Comparison of ENCODE assay signal across 9 mouse cellular contexts in genomic region chr9:50800985-50801384, GRCm38 (mm10). TPM values are rescaled to one million over a fixed set of nuclear protein-coding genes. Genes with fewer than 3 reads are reported as not detected.
DNase-seq lines count a peak whose midpoint lies in the region; ATAC-seq and TF ChIP-seq lines count a peak whose summit lies in the region.
"Had no signal": no experiment of that assay in that cellular context is flagged by ENCODE, and none has a peak within 500 bp of the region (broad histone marks: within the 10 kb centered on the region; RNA-seq: fewer than 3 reads in every experiment).

No protein-coding gene starts in this region.

- WGBS in heart, embryonic 10.5 days, result 64% methylated on average over 2 of the region's 2 CpGs
- WGBS in liver, embryonic 11.5 days, result 60% methylated on average over 2 of the region's 2 CpGs
- WGBS in forebrain, embryonic 10.5 days, result 62% methylated on average over 2 of the region's 2 CpGs

- TF ChIP-seq CTCF in E14TG2a.4 (conservative IDR thresholded peaks at IDR 0.05; ENCODE audit: low read length), result peak; percentile 34
- TF ChIP-seq CTCF in brain, embryonic 14.5 days (IDR thresholded peaks at IDR 0.05; ENCODE audit: borderline replicate concordance, extremely low read depth, insufficient read depth, insufficient read length), result peak; percentile 55; the same call in 1 of the 2 replicates

- no peak overlapping the region for H3K9ac ChIP-seq in liver, embryonic 11.5 days (ENCODE audit: low read depth, low read length)

- ATAC-seq in liver, embryonic 11.5 days (replicated peaks; ENCODE audit: low FRiP score), result peak; percentile 56; the same call in 1 of the 2 replicates

- H3K27ac ChIP-seq in heart, embryonic 10.5 days, result no peak overlapping the region
- H3K27ac ChIP-seq in liver, embryonic 11.5 days (ENCODE audit: low read depth, low read length), result no peak overlapping the region
- no peak overlapping the region for H3K27ac ChIP-seq in forebrain, embryonic 10.5 days

- no peak overlapping the region for H3K4me2 ChIP-seq in liver, embryonic 11.5 days

- no peak for TF ChIP-seq POLR2A in brain, embryonic 14.5 days (IDR thresholded peaks at IDR 0.05; ENCODE audit: borderline replicate concordance, extremely low read depth, insufficient read depth, insufficient read length, poor library complexity, severe bottlenecking)

- peaks cover 66% of the 10 kb centered on the region for H3K36me3 ChIP-seq in heart, embryonic 10.5 days
- peaks cover 38% of the 10 kb centered on the region for H3K36me3 ChIP-seq in E14TG2a.4 (ENCODE audit: insufficient read depth, low read length)
- peaks cover 4% of the 10 kb centered on the region for H3K36me3 ChIP-seq in liver, embryonic 11.5 days (ENCODE audit: control insufficient read depth, insufficient read depth, low read length)
- peaks cover 79% of the 10 kb centered on the region for H3K36me3 ChIP-seq in forebrain, embryonic 10.5 days (replicated peaks)

- no peaks in the 10 kb centered on the region for H3K4me1 ChIP-seq in heart, embryonic 10.5 days
- H3K4me1 ChIP-seq in E14TG2a.4 (replicated peaks; ENCODE audit: low read depth, low read length), result no peaks in the 10 kb centered on the region
- peaks cover 13% of the 10 kb centered on the region for H3K4me1 ChIP-seq in liver, embryonic 11.5 days (replicated peaks; ENCODE audit: control insufficient read depth, insufficient read depth, low read length)
- no peaks in the 10 kb centered on the region for H3K4me1 ChIP-seq in forebrain, embryonic 10.5 days

- no peaks in the 10 kb centered on the region for H3K27me3 ChIP-seq in heart, embryonic 10.5 days (ENCODE audit: insufficient read depth, poor library complexity, severe bottlenecking)
- no peaks in the 10 kb centered on the region for H3K27me3 ChIP-seq in E14TG2a.4 (ENCODE audit: insufficient read depth, low read length)
- H3K27me3 ChIP-seq in liver, embryonic 11.5 days (replicated peaks; ENCODE audit: control insufficient read depth, insufficient read depth, low read length), result no peaks in the 10 kb centered on the region
- no peaks in the 10 kb centered on the region for H3K27me3 ChIP-seq in forebrain, embryonic 10.5 days (ENCODE audit: poor library complexity, severe bottlenecking)

- H3K4me3 ChIP-seq in heart, embryonic 10.5 days, result no peak overlapping the region
- H3K4me3 ChIP-seq in E14TG2a.4 (replicated peaks; ENCODE audit: low read length), result no peak overlapping the region
- no peak overlapping the region for H3K4me3 ChIP-seq in liver, embryonic 11.5 days (ENCODE audit: low read depth, low read length)
- no peak overlapping the region for H3K4me3 ChIP-seq in forebrain, embryonic 10.5 days
- H3K4me3 ChIP-seq: erythroblast, embryonic 14.5 days had no signal

- peak; percentile 17 for DNase-seq in heart, adult 8-10 months (ENCODE audit: low spot score)
- no peak for DNase-seq in heart, embryonic 10.5 days (ENCODE audit: low spot score)
- DNase-seq in brain, embryonic 14.5 days (ENCODE audit: low read depth), result peak; percentile 66
- DNase-seq in heart, postnatal 10 days, result peak; percentile 46 to 71
- no peak for DNase-seq in liver, embryonic 11.5 days (ENCODE audit: low spot score)
- DNase-seq in spleen, adult 12 weeks (ENCODE audit: low spot score), result peak; percentile 40
- no peak for DNase-seq in forebrain, embryonic 10.5 days (ENCODE audit: extremely low spot score, low spot score)

- intact Hi-C loops in heart, postnatal 10 days (cut with DNase I), result loop anchor here (1.0 to 2.0 kb wide), 2 partner anchors 208 to 352 kb away; partner anchors contain the start of gene Sik2

- no peaks in the 10 kb centered on the region for H3K9me3 ChIP-seq in heart, embryonic 10.5 days
- H3K9me3 ChIP-seq in E14TG2a.4 (ENCODE audit: low read length), result no peaks in the 10 kb centered on the region
- H3K9me3 ChIP-seq in liver, embryonic 11.5 days (ENCODE audit: control insufficient read depth, low read length), result no peaks in the 10 kb centered on the region
- H3K9me3 ChIP-seq in forebrain, embryonic 10.5 days, result no peaks in the 10 kb centered on the region

RNA-seq across cellular contexts. Expression of gene 1110032A03Rik, which starts 25.7 kb away (rescaled TPM):
- total RNA-seq in heart, adult 8-10 months (2022), result 10 to 100 TPM; 12.0 to 15.6 (median 13.6) TPM
- 17.4 and 21.6 TPM in 2 replicates for polyA plus RNA-seq in heart, embryonic 10.5 days (2016; fragmentation: Nextera tagmentation; extraction: Ambion mirVana)
- polyA plus RNA-seq in brain, embryonic 14.5 days (2012; rRNA removed), result 46.5 and 50.1 TPM in 2 replicates
- total RNA-seq in heart, postnatal 10 days (2021), result 10 to 100 TPM; 12.5 to 13.9 TPM
- polyA plus RNA-seq in liver, embryonic 11.5 days (2014; fragmentation: Nextera tagmentation; extraction: Ambion mirVana), result 16.2 and 17.5 TPM in 2 replicates
- 23.2 and 24.7 TPM in 2 replicates for polyA plus RNA-seq in forebrain, embryonic 10.5 days (2016; fragmentation: Nextera tagmentation; extraction: Ambion mirVana)

RNA-seq across cellular contexts. Expression of gene Alg9, which starts 26.2 kb away (rescaled TPM):
- total RNA-seq in heart, adult 8-10 months (2022), result 10 to 100 TPM in 3 of 4 experiments, 1 to 10 TPM in 1; 8.2 to 12.5 (median 11.4) TPM
- polyA plus RNA-seq in heart, embryonic 10.5 days (2016; fragmentation: Nextera tagmentation; extraction: Ambion mirVana), result 44.0 and 47.2 TPM in 2 replicates
- polyA plus RNA-seq in brain, embryonic 14.5 days (2012; rRNA removed), result 52.4 and 53.9 TPM in 2 replicates
- 10 to 100 TPM; 10.5 to 16.1 TPM for total RNA-seq in heart, postnatal 10 days (2021)
- polyA plus RNA-seq in liver, embryonic 11.5 days (2014; fragmentation: Nextera tagmentation; extraction: Ambion mirVana), result 33.0 and 40.0 TPM in 2 replicates
- polyA plus RNA-seq in forebrain, embryonic 10.5 days (2016; fragmentation: Nextera tagmentation; extraction: Ambion mirVana), result 35.0 and 36.9 TPM in 2 replicates

RNA-seq across cellular contexts. Expression of gene Fdxacb1, which starts 32.9 kb away (rescaled TPM):
- total RNA-seq in heart, adult 8-10 months (2022), result 1 to 10 TPM; 4.9 to 6.9 (median 5.1) TPM
- polyA plus RNA-seq in heart, embryonic 10.5 days (2016; fragmentation: Nextera tagmentation; extraction: Ambion mirVana), result 10.6 and 12.2 TPM in 2 replicates
- 8.0 and 8.3 TPM in 2 replicates for polyA plus RNA-seq in brain, embryonic 14.5 days (2012; rRNA removed)
- 1 to 10 TPM; 6.6 to 6.9 TPM for total RNA-seq in heart, postnatal 10 days (2021)
- polyA plus RNA-seq in liver, embryonic 11.5 days (2014; fragmentation: Nextera tagmentation; extraction: Ambion mirVana), result 15.7 and 16.0 TPM in 2 replicates
- 12.2 and 14.5 TPM in 2 replicates for polyA plus RNA-seq in forebrain, embryonic 10.5 days (2016; fragmentation: Nextera tagmentation; extraction: Ambion mirVana)

RNA-seq across cellular contexts. Expression of gene Ppp2r1b, which starts 44.1 kb away (rescaled TPM):
- 10 to 100 TPM in 2 of 4 experiments, 1 to 10 TPM in 2; 6.5 to 11.8 (median 9.8) TPM for total RNA-seq in heart, adult 8-10 months (2022)
- polyA plus RNA-seq in heart, embryonic 10.5 days (2016; fragmentation: Nextera tagmentation; extraction: Ambion mirVana), result 95.8 and 99.3 TPM in 2 replicates
- 32.2 and 38.5 TPM in 2 replicates for polyA plus RNA-seq in brain, embryonic 14.5 days (2012; rRNA removed)
- total RNA-seq in heart, postnatal 10 days (2021), result 10 to 100 TPM; 14.7 to 16.4 TPM
- polyA plus RNA-seq in liver, embryonic 11.5 days (2014; fragmentation: Nextera tagmentation; extraction: Ambion mirVana), result 143 and 172 TPM in 2 replicates
- 170 and 171 TPM in 2 replicates for polyA plus RNA-seq in forebrain, embryonic 10.5 days (2016; fragmentation: Nextera tagmentation; extraction: Ambion mirVana)

RNA-seq across cellular contexts. Expression of gene Hspb2, which starts 48.8 kb away (rescaled TPM):
- 100 to 1,000 TPM; 150 to 156 (median 152) TPM for total RNA-seq in heart, adult 8-10 months (2022)
- polyA plus RNA-seq in heart, embryonic 10.5 days (2016; fragmentation: Nextera tagmentation; extraction: Ambion mirVana), result 227 and 370 TPM in 2 replicates
- polyA plus RNA-seq in brain, embryonic 14.5 days (2012; rRNA removed), result 1.3 and 1.8 TPM in 2 replicates
- 100 to 1,000 TPM; 119 to 133 TPM for total RNA-seq in heart, postnatal 10 days (2021)
- polyA plus RNA-seq in liver, embryonic 11.5 days (2014; fragmentation: Nextera tagmentation; extraction: Ambion mirVana), result 1.3 and 2.3 TPM in 2 replicates
- 0.69 and 1.1 TPM in 2 replicates for polyA plus RNA-seq in forebrain, embryonic 10.5 days (2016; fragmentation: Nextera tagmentation; extraction: Ambion mirVana)
- polyA plus RNA-seq: erythroblast, embryonic 14.5 days had no signal

Comparison
In these comparisons a context has a peak if more than half of its experiments do, and no peak if none do; other contexts are left out.
1. DNase-seq: peak in heart, adult 8-10 months (single experiment), brain, embryonic 14.5 days (single experiment), heart, postnatal 10 days (2 of 2) and spleen, adult 12 weeks (single experiment); none in heart, embryonic 10.5 days (single experiment), liver, embryonic 11.5 days (single experiment) and forebrain, embryonic 10.5 days (single experiment).